Mouse (Mus musculus) kidney, postnatal 14 days (tissue): ENCODE measurements around the gene Nisch.

Source experiments
- DNase-seq: peaks from one replicate; pipeline ENCODE4 v3.0.0; 2022; ENCODE audit warnings: mixed read lengths

Nisch gene

DNA sequence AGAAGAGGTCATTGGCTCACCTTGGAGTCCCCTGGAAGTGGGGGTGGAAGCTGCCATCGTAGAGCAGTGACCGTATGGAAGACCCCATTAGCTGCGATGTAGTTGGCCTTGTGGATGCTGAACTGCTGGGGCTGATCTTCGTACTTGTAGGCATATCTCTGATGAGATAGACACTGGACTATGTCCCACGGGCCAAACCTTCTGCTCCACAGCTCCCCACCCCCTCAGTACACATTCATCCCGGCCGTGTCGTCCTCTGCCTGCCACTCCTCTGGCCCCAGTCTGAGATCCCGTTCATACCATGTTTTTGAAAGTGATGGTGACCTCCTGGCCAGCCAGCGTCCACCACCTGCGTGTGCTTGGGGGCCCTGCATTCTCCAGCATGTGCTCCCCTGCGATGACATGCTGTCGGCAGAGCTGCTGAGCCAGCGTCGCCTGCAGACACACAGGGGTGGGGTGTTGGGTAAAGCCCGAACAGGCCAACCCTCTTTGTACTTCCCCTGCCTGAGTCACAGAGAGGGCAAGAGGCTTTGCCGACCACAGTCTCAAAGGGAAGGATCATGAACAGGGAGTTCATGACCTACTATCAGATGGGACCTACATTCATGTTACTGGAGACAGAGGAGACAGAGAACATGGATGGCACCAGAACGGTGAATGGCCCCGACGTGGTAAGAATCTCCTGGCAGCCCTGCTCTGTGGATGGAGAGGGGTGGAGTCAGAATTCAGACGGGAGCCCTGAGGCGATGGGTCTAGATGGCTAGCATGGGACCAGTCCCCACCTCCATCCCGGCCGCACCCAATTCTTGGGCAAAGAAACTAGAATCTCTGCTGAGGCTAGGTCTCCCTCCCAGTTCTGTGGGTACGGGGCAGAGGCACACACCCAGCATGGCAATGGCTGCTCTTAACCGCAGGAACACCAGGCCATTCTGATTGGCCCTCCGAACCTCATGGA is 56.3 kb downstream of the Nisch start:
- DNase-seq: no peak

DNA sequence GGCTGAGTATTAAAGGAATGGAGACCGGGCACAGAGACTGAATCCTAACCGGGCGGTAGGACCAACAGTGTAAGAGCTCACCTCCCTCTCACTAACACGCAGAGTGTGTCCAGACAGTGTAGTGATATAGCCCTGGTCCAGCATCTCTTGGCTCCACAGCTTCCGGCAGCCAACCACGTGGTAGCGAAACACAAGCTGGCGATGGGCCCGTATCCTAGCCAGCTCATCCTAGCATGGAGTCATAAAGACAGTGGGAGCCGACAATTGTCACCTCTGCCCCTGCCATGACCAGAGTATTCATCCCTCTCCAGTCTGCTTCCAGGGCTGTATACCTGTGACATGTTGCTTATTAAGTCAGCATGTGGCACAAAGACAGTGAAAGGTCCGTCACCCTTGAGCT is 71.1 kb downstream of the Nisch start:
- no peak for DNase-seq

DNA sequence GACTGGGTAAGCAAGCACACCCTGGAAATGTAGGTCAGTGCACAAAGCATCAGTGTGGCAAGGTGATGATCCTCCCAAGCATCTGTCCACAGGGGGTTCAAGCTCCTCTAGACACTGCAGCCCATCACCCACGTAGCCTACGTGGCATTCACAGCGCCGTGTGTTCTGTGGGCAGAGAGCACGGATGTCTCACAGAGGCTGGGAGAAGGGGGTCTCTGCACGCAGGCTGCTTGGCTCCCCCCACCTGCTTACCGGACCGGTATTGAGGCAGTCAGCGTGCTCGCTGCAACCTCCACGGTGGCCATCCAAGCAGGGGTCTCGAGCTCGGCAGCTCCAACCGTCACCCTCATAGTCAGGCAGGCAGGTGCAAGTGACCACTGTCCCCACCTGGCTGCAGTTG is 75.7 kb downstream of the Nisch start:
- no peak for DNase-seq

DNA sequence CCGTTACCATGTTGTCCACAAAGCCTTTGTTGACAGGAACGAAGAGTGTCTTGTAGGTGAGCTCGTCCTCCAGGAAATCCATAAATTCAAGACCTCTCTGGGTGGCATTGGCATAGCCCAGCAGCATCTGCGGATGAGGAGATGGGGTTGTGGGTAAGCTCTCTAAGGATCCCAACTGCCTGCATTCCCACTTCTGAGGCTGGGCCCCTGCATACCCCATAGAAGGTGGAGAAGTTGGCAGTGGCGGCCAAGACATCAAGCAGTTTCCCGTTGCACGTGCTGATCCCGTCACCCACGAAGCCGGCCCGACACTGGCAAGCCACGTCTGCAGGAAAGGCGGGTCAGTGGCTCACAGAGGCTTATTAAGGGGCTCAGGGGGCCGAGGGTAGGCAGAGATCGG is 76.6 kb downstream of the Nisch start:
- no peak for DNase-seq

DNA sequence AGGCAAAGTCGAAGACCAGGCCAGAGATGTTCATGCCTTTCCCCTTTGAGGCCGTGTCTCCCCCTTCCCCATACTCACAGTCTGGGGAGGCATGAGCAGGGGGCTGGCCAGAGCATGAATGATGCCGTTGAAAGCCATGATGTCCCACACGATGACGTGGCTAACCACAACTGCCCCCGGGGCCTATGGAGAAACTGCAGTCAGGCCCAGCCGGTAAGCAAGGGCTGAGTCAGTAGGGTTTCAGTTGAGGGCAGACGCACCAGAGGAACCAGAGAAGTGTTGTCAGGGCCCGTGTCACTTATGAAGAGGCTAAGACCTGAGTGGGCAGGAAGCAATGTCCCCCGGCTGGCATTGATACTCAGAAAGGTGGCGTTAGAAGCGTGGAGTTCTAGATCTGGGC is 77.1 kb downstream of the Nisch start:
- no peak for DNase-seq

DNA sequence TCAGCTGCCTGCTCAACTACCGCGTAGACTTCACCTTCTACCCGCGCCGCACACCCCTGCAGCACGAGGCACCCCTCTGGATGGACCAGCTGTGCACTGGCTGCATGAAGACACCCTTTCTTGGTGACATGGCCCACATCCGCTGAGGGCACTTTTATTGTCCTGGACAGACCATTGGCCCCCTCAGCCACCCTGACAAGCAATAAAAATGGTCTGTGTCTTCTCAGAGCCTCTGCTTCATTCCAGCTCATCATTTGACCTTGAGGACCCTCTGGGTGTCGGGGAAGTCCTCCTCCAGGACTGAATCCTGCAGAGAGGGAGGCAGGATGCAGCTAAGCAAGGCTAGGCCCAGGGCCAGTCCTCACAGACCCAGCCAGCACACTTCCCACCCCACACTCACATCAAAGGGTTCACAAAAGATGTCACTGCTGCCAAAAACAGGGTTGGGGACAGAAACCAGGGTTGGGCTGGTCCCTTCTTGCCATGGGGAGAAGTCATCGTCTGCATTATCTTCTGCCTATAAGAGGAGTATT is 77.8 kb downstream of the Nisch start:
- DNase-seq: no peak

DNA sequence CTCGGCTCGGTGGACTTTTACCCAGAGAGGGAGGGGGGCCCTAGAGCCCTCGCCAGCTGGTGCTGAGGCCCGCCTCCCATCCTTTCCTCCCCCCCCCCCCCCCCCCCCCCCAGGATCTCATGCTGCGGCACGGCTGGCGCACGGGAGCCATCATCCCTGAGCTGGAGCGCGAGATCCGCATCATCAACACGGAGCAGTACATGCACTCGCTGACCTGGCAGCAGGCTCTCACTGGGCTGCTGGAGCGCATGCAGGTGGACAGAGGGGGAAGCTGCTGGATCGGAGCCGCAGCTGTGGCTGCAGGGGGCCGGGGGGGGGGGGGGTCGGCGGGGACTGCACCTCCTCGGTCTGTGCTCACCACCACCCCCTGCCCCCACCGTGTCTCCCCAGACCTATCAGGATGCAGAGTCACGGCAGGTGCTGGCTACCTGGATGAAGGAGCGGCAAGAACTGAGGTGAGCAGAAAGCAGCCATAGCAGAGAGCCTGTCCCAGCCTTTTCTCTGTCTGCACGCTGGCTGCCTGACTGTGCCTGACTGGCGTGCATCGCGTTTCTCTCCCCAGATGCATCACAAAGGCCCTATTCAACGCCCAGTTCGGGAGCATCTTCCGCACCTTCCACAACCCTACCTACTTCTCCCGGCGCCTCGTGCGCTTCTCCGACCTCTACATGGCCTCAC is 78.4 kb downstream of the Nisch start:
- DNase-seq: no peak

DNA sequence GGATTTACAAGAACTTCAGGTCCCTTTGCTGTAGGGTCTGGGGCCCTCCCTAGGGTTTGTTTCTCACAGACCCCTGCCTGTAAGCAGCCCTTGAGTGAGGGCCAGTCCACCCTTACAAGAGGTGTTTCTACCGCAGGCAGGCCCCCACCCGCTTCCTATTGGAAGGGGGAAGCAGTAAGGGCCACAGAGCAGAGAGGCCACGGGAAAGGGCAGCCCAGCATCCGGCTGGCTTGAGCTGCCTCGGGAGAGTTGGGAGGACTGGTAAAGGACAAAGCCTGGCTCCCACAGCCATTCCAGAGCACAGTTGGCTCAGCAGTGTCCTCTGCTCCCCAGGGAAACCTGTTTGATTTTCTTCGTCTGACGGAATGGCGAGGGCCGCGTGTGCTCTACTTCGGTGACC is 79.0 kb downstream of the Nisch start:
- DNase-seq: peak; percentile 75

DNA sequence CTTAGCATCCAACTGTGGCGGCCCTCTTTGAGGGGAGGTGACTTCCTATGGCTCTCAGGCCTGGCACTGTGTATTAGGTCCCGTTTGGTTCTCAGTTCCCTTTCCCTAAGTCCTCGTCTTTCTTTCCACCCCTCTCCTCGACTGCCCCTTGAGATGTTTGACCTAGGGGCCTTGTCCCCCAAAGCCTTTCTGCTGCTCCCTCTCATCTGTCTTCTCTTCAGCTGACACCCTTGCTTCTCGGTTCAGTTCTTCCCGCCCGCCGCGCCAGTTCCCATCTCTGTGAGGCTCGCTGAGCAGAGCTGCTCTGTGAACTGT is 79.5 kb downstream of the Nisch start:
- DNase-seq: no peak

DNA sequence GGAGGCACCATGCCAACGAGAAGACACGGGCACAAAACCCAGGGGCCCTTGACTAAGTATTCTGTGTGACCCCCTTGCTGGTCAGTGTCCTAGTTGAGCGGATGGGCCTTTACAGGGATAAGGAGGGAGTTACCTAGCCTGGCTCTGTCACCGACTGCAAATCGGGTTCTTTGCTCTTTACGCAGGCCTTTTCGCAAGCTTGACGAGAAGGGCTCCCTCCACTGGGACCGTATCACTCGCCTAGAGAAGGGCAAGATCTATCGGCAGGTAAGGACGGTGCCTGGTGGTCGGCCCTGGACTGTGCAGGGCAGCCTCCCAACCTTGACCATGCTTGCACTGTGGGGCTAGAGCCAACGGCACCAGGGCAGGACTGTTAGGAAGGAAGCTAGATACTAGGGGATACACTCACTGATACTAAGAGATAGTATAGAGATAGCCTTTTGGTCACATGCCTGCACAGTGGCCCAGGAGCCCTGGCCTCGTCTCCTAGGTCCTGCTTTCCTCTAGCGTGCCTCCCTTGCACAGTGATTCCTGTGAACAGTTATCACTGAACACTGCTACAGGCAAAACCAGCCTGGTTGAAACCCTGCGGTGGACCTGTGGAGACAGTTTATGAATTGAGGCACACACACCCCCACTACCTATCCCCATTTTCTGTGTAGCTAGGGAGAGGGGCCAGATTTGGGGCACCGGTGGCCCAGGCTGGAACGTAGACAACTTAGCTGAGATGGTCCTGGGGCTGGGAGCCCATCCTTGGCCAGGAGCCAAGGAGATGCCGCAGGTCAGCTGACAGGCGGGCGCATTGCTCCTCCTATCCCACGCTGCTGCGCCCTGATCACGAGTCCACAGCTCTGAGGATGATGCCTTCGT is 80.1 kb downstream of the Nisch start:
- DNase-seq: no peak

DNA sequence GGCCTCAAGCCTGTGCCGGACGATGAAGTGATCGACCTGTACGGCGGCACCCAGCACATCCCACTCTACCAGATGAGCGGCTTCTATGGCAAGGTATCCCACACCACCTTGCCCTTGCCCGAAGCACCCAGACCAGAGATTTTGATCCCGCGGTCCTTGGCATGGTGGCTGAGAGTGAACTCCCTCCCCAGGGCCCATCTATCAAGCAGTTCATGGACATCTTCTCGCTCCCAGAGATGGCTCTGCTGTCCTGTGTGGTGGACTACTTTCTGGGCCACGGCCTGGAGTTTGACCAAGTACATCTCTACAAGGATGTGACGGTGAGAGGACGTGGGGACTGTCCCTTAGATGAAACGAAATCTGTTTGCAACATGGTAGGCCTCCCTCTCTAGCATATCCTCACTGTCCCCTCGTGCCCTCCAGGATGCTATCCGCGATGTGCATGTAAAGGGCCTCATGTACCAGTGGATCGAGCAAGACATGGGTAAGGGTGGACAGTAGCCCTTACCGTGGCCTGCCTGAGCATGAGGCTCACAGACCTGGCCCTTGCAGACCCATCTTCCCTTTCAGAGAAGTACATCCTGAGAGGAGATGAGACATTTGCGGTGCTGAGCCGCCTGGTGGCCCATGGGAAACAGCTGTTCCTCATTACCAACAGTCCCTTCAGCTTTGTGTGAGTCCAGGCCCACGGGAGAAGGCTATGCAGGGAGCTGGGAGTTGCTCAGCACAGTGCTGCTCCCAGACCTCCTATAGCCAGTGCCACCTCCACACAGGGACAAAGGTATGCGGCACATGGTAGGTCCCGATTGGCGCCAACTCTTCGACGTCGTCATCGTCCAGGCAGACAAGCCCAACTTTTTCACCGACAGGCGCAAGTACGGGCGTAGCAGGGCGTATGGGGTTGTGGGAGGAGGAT is 81.0 kb downstream of the Nisch start:
- DNase-seq: no peak

DNA sequence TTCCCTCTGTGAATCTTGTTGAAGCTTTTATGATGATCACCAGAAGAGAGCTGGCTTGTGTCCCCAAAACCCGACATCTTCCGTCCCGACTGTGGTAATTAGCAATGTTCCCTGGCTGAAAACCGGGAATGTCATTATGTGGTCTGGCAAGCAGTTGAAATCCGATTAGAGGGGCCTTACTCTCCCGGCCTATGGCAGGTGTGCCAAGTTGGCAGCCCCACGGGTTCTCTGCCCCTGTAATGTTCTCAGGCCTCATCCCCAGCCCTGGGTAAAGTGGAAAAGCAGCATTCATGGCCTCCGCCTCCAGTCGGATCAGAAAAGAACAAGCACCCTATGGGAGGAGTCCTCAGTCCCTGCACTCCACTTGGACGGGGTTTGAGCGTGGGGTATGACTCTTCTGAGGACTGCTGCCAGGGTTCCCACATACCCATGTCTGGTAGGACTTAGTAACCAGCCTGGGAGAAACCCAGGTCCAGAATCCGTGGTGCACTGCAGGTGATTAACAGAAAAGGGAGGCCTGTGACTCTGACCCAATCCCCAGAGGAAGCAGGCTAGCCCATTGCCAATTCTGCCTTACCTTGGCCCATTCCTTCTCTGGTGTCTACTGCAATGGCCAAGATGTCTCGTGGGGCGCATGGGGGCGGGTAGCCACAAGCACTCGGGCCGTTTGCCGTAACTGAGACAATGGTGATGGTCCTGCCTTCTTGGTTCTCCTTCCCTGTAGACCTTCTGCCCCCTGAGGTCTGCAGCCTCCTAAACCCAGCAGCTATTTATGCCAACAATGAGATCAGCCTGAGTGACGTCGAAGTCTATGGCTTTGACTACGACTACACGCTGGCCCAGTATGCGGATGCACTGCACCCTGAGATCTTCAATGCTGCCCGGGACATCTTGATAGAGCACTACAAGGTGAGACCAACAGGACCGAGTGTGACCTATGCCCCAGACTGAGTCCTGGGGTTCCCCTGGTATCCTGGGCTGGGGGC is 82.4 kb downstream of the Nisch start:
- DNase-seq: peak; percentile 61

DNA sequence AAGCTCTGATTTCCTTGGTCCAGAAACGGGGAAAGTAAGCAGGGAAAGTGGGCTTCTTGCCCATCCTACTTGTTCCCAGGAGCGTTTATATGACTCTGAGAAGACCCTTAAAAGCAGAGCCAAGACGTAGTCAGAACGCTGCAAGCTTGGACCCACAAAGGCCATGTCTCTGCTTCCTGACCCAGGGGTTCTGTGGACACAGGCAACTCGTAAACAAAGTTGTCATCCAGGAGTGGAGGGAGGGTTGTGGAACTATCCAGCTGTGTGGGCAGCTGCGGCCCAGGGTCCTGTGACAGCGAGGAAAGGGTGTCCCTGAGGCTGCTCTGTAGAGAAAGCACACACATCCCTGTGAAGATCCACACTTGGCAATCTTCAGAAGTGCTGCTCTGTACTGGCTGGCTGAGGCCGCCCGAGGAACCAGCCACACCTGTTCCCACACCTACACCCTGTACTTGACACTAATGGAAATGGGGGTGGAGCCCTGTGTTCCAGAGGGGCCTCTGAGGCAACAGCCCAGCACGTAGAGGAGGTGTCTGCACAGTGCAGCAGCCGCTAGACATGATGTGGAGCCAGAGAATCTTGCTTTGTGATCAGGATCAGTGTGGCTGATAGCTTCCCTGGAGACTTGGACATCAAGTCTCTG is 83.6 kb downstream of the Nisch start:
- DNase-seq: no peak

DNA sequence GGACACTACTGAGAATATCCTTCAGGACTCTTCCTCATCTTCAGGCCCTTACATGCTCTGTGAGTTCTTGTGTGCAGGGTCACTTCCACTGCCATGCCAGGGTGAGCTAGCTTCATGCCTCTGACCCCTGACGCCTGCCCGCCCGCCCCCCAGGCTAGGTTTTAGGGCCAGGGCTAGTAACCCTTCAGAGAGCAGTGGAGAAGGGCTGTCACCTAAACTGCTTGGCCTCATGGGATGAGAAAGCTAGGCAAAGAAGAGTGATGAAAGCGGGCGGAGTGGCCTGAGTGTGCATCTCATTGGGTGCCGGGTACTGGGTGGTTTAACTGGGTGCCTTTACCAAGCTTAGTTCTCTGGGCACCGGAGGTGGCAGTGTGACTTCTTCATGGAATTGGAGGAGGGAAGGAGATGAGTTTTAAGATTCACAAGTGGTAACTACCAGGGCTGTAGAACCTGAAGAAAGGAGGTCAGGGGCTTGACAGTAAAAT is 84.2 kb downstream of the Nisch start:
- no peak for DNase-seq

DNA sequence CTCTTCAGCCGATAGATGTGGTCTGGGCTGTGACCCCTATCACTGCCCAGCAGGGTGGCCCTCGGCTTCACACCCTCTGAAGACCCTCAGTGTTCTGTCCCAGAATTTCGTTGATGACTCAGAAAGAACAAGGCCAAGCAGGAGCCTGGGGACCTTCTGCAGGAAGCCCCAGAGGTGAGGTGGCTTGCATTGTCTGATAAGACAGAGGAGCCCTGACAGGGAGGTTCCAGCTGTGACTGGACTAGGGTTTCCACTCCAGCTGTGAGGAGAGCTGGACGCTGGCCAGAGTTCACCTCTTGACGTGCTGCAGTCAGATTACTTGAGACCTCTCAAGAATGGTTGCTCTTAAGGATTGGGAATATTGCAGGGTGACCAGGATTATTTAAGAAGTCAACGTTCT is 84.7 kb downstream of the Nisch start:
- DNase-seq: peak; percentile 59

DNA sequence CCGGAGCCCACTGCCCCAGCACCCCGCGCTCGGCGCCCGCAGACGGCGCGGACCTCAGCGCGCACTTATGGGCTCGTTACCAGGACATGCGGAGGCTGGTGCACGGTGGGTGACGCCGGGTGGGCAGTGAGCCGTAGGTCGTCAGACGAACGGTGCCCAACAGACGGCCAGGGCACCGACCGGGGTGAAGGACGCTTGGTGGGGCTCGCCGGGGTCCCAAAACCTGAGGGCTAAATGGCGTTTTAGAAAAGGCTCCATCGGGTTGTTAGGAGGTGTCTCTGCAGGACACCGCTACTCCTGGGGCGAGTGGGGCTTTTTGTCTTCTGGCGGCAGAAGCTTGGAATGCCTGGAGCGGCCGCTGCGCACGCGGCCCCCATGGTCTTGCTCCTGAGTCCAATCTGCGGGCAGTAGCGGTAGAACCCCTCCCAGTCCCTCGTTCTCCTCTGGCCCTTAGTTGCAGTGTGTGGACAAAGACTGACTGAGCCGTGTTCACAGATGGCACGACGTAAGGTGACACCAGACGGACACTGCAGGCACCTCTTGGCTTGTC is 85.4 kb downstream of the Nisch start:
- DNase-seq: no peak

DNA sequence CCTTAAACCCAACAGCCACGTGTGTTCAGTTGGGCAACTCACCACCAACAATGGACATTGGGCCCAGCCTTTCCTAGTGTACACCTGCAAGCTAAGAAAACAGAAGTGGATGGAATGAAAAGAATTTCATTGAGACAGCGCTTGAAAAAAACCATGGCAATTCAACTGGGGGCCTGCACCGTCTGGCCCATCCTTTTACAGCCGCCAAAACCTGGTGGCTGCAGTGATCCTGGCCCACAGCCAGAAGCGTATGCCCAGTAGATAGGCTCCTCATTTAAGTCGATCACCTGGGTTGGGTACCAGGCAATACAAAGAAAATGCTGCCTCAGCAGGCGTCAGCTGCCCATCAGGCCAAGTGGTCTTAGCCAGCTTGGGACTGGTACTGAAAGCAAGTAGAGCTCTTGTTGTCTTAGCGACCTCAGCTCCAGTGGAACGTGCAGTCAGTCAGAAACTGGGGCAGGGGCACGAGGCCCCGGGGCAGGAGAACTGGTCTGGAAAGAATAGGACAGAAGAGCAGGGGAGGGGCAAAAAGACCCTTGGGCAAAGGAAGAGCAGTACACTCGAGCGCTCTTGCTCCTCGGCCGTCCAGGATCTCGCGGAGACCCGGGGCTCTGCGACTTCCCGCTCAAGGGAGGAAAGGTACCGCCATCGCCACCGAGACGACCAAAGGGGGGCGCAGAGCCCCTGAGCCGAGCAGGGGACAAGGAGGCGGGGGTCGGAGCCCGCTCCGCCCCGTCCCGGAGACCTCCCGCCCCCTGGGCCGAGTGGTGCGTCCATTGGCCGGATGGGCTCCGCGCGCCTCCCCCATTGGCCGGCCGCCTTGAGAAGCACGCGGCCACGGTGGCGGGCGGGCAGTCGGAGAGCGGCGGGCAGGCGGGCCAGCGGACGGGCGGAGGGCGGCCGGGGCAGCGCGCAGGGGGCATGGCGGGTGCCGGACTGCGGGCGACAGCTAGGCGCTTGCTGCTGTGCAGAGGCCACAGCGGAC is 86.2 kb downstream of the Nisch start, which contains the start of gene Nt5dc2:
TSS of gene Nt5dc2 (plus strand) at position 818 of the 985 bp plus-strand sequence.
- DNase-seq: peak; percentile 95
